Mouse (Mus musculus) ES-E14 (cell line): ENCODE data around the gene Rmi2. TPM values are rescaled to one million over a fixed set of nuclear protein-coding genes. Genes with fewer than 3 reads are reported as not detected.

Experiments used
- DNase-seq: peaks from one replicate; pipeline ENCODE4 v3.0.0-alpha.2; 2013; ENCODE audit warnings: low read depth, low spot score
- H3K27ac ChIP-seq: 2 replicates; pipeline ENCODE4 v1.5.1; 2012; ENCODE audit warnings: low read depth, mild to moderate bottlenecking, low read length, moderate library complexity, mixed read lengths; ENCODE audit not compliant: poor library complexity, insufficient read depth, severe bottlenecking
- H3K36me3 ChIP-seq: 2 replicates; pipeline ENCODE4 v1.6.1; 2012; ENCODE audit warnings: mild to moderate bottlenecking, low read length, moderate library complexity, mixed read lengths; ENCODE audit not compliant: control insufficient read depth, poor library complexity, insufficient read depth, severe bottlenecking
- H3K4me1 ChIP-seq, 2 experiments: fragments of 150-350 bp in 1 of 2; sonication (generic) in 1 of 2; 2 replicates each; pipeline ENCODE4 v1.6.1; 2012; ENCODE audit warnings: low read length in 2 of 2, mild to moderate bottlenecking in 1 of 2, mixed read lengths in 1 of 2; ENCODE audit not compliant: control insufficient read depth in 2 of 2, insufficient read depth in 2 of 2, poor library complexity in 1 of 2
- H3K4me3 ChIP-seq, 2 experiments: fragments of 150-350 bp in 1 of 2; sonication (generic) in 1 of 2; 2 replicates each; pipeline ENCODE4 v1.5.1; 2012; ENCODE audit warnings: low read length in 2 of 2, low read depth in 1 of 2, mild to moderate bottlenecking in 1 of 2, mixed read lengths in 1 of 2; ENCODE audit not compliant: insufficient read depth in 1 of 2, poor library complexity in 1 of 2, severe bottlenecking in 1 of 2
- H3K9ac ChIP-seq: 2 replicates; pipeline ENCODE4 v1.6.1; 2012; ENCODE audit warnings: low read depth, mild to moderate bottlenecking, low read length, mixed read lengths; ENCODE audit not compliant: poor library complexity, insufficient read depth, severe bottlenecking
- H3K9me3 ChIP-seq: fragments of 150-350 bp; sonication (generic); 2 replicates; pipeline ENCODE4 v1.6.1; 2012; ENCODE audit warnings: low read depth, mild to moderate bottlenecking, low read length; ENCODE audit not compliant: control insufficient read depth, insufficient read depth
- CHD2 ChIP-seq: IDR thresholded peaks from 2 replicates; pipeline ENCODE4 v1.6.1; 2014; ENCODE audit warnings: mild to moderate bottlenecking, low read depth, low read length, inconsistent platforms
- HCFC1 ChIP-seq: IDR thresholded peaks from 2 replicates; pipeline ENCODE4 v1.6.1; 2012; ENCODE audit warnings: low read length, inconsistent platforms, borderline replicate concordance; ENCODE audit not compliant: insufficient read depth
- MAFK ChIP-seq: IDR thresholded peaks from 2 replicates; pipeline ENCODE4 v1.6.1; 2014; ENCODE audit warnings: mild to moderate bottlenecking, low read depth, low read length, inconsistent platforms; ENCODE audit not compliant: insufficient read depth
- ZC3H11A ChIP-seq: IDR thresholded peaks from 2 replicates; pipeline ENCODE4 v1.6.1; 2012; ENCODE audit warnings: low read depth, mild to moderate bottlenecking, inconsistent platforms, low read length, borderline replicate concordance
- ZNF384 ChIP-seq: IDR thresholded peaks from 2 replicates; pipeline ENCODE4 v1.6.1; 2012; ENCODE audit warnings: low read depth, low read length, inconsistent platforms
- in situ Hi-C, 2 experiments: fragments of 600-800 bp; cut with MboI; formaldehyde crosslinking; loops; one replicate each; pipeline ENCODE4 v1.15.1; 2025; ENCODE audit warnings: low sequenced_read_pairs in 2 of 2, inconsistent platforms in 1 of 2; ENCODE audit not compliant: unreplicated experiment in 2 of 2
- total RNA-seq: library from RNA; depleted of rRNA; stranded (reverse); fragments of 300-350 nt; gene quantifications from 2 replicates; pipeline ENCODE4 v1.2.3, GENCODE M21; 2012

Gene Rmi2
- total RNA-seq, 1 experiment = 2.9 TPM

GRCm38 (mm10) chr16:10824536-10824935 lies 10.3 kb upstream of the Rmi2 start:
- Histone ChIP-seq H3K36me3 (no peaks in the 10 kb centered on the region), H3K4me1 (no peaks in the 10 kb centered on the region), H3K9ac (no peak overlapping the region), H3K27ac (no peak overlapping the region), H3K9me3 (no peaks in the 10 kb centered on the region), H3K4me3 (no peak overlapping the region)
- in situ Hi-C loops = no loop called here
- TF ChIP-seq ZNF384 (no peak), ZC3H11A (no peak), MAFK (no peak), HCFC1 (no peak), CHD2 (no peak)
- DNase-seq = no peak

- no peaks in the 10 kb centered on the region for H3K36me3 ChIP-seq
- in situ Hi-C loops = no loop called here
- no peak overlapping the region for H3K27ac ChIP-seq
- no peaks in the 10 kb centered on the region for H3K4me1 ChIP-seq
- no peak for DNase-seq
- TF ChIP-seq CHD2 = no peak
- TF ChIP-seq HCFC1 = no peak
- no peak for TF ChIP-seq MAFK
- TF ChIP-seq ZC3H11A = no peak
- no peak for TF ChIP-seq ZNF384
- no peak overlapping the region for H3K4me3 ChIP-seq
- H3K9me3 ChIP-seq = no peaks in the 10 kb centered on the region
- no peak overlapping the region for H3K9ac ChIP-seq
Measured at GRCm38 (mm10) chr16:10825840-10826239, 9.0 kb upstream of the Rmi2 start.

GRCm38 (mm10) chr16:10827269-10827668 lies 7.6 kb upstream of the Rmi2 start:
- Histone ChIP-seq H3K36me3 (no peaks in the 10 kb centered on the region), H3K4me1 (no peaks in the 10 kb centered on the region), H3K9ac (no peak overlapping the region), H3K9me3 (no peaks in the 10 kb centered on the region), H3K27ac (no peak overlapping the region), H3K4me3 (no peak overlapping the region)
- in situ Hi-C loops = no loop called here
- TF ChIP-seq ZNF384 (no peak), MAFK (no peak), CHD2 (no peak), ZC3H11A (no peak), HCFC1 (no peak)
- DNase-seq = no peak

- DNase-seq = no peak
- no peak overlapping the region for H3K27ac ChIP-seq
- H3K36me3 ChIP-seq = no peaks in the 10 kb centered on the region
- H3K9ac ChIP-seq = no peak overlapping the region
- no peaks in the 10 kb centered on the region for H3K9me3 ChIP-seq
- no peaks in the 10 kb centered on the region; a peak in 1 of 4 replicates for H3K4me1 ChIP-seq
- H3K4me3 ChIP-seq = no peak overlapping the region
- TF ChIP-seq ZC3H11A = no peak
- TF ChIP-seq MAFK = no peak
- TF ChIP-seq HCFC1 = no peak
- no peak for TF ChIP-seq CHD2
- no peak for TF ChIP-seq ZNF384
- in situ Hi-C loops = no loop called here
Measured at GRCm38 (mm10) chr16:10827766-10828460, 6.9 kb upstream of the Rmi2 start.

GRCm38 (mm10) chr16:10828461-10828805 lies 6.4 kb upstream of the Rmi2 start:
- Histone ChIP-seq H3K36me3 (no peaks in the 10 kb centered on the region), H3K9me3 (no peaks in the 10 kb centered on the region), H3K4me3 (no peak overlapping the region), H3K4me1 (no peaks in the 10 kb centered on the region; a peak in 1 of 4 replicates), H3K9ac (no peak overlapping the region), H3K27ac (no peak overlapping the region)
- TF ChIP-seq MAFK = no peak
- no peak for TF ChIP-seq ZNF384
- no peak for TF ChIP-seq ZC3H11A
- TF ChIP-seq CHD2 = no peak
- TF ChIP-seq HCFC1 = no peak
- no peak for DNase-seq
- in situ Hi-C loops = no loop called here
